Mouse (Mus musculus): ENCODE data around the gene Rpl31. TPM values are rescaled to one million over a fixed set of nuclear protein-coding genes. Genes with fewer than 3 reads are reported as not detected.

Gene Rpl31
- total RNA-seq, 2 experiments from 2014 or later = 283 to 2,377 TPM

- no peak for ATAC-seq (replicated peaks; ENCODE audit: poor library complexity, severe bottlenecking)
Measured at GRCm38 (mm10) chr1:39362515-39362893, 5.1 kb upstream of the Rpl31 start.

DNA sequence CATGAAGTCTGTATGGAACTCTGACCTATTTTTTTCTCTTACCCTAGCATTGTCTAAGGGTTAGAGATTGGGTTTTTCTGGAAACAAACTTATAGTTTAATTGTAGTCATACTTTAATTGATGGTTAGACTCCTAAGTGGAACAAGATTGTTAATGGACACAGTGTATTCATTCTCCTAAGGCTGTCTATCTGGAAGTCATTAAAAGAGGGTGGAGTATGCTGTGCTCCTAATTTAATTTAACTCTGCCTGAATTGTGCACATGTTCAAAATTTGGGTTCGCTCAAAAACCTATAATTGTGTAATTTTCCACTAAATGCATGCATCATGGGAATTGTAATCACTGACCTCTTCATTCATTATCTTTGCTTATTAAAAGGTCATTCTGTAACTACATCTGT lies 2.1 kb upstream of the Rpl31 start:
- no peak for ATAC-seq (replicated peaks; ENCODE audit: poor library complexity, severe bottlenecking)

DNA sequence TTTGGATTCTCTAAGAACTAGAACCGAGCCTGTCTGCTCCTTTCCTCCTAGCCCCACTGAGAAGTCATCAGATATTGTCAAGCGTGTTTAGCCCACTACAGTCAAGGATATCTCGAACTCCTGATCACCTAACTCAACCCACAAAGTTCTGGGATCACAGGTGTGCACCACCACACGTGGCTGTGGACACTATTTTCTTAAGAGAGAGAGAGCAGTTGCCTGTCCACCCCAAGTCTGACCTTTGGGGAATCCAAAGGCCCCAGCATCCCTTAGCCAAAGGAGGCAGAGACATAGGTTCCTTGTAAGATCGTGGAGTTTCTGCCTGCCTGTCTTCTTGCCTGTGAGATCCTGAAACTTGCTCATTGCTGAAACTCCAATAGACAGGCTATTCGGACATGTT lies 597 bp upstream of the Rpl31 start:
- no peak for ATAC-seq (replicated peaks; ENCODE audit: poor library complexity, severe bottlenecking)

GRCm38 (mm10) chr1:39368267-39368841 lies 712 bp downstream of the Rpl31 start:
- no peak for ATAC-seq (replicated peaks; ENCODE audit: poor library complexity, severe bottlenecking)

- ATAC-seq (replicated peaks; ENCODE audit: poor library complexity, severe bottlenecking) = no peak
Measured at GRCm38 (mm10) chr1:39370431-39370830, 2.8 kb downstream of the Rpl31 start.

DNA sequence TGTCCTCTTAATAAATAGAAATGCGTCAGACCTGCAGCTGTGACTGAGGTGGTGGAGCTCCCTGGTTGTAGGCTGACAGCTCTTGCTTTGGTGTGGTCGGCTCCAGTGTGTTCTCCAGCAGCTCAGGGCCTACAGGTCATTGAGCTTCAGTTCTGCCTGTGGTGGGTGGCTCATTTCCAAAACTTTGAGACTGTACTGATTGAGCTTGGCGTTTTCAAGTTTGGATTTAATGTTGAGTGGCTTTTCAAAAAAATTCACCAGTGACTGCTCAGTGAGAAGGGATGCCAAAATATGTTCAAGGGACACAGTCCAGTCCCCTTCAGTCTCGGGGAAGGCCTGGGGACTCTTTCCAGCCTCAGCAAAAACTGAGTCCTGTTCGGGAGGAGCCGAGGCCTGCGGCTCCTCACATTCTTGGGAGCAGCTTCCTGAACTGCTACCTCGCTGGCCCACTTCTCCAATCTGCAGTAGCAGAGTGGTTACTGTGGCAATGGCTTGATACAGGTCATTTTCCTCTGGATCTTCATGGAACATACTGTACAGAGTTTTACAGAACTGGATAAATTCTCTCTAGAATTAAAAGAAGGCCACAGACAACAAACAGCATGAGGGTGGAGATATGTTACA lies 4.7 kb downstream of the Rpl31 start:
- ATAC-seq (replicated peaks; ENCODE audit: poor library complexity, severe bottlenecking) = no peak

GRCm38 (mm10) chr1:39373378-39373777 lies 5.7 kb downstream of the Rpl31 start:
- ATAC-seq (replicated peaks; ENCODE audit: poor library complexity, severe bottlenecking) = no peak

GRCm38 (mm10) chr1:39374231-39374809 lies 6.7 kb downstream of the Rpl31 start:
- no peak for ATAC-seq (replicated peaks; ENCODE audit: poor library complexity, severe bottlenecking)

- ATAC-seq (replicated peaks; ENCODE audit: poor library complexity, severe bottlenecking) = no peak
Measured at GRCm38 (mm10) chr1:39376121-39376520, 8.5 kb downstream of the Rpl31 start.

GRCm38 (mm10) chr1:39376726-39377240 lies 9.1 kb downstream of the Rpl31 start:
- no peak for ATAC-seq (replicated peaks; ENCODE audit: poor library complexity, severe bottlenecking)

GRCm38 (mm10) chr1:39378540-39378939 lies 10.9 kb downstream of the Rpl31 start:
- ATAC-seq (replicated peaks; ENCODE audit: poor library complexity, severe bottlenecking) = no peak

GRCm38 (mm10) chr1:39379021-39379420 lies 11.4 kb downstream of the Rpl31 start:
- ATAC-seq (replicated peaks; ENCODE audit: poor library complexity, severe bottlenecking) = no peak

GRCm38 (mm10) chr1:39381017-39381416 lies 13.4 kb downstream of the Rpl31 start:
- peak; percentile 45 for ATAC-seq (replicated peaks; ENCODE audit: poor library complexity, severe bottlenecking)

- peak; percentile 54 for ATAC-seq (replicated peaks; ENCODE audit: poor library complexity, severe bottlenecking)
Measured at GRCm38 (mm10) chr1:39384914-39385313, 17.3 kb downstream of the Rpl31 start.

DNA sequence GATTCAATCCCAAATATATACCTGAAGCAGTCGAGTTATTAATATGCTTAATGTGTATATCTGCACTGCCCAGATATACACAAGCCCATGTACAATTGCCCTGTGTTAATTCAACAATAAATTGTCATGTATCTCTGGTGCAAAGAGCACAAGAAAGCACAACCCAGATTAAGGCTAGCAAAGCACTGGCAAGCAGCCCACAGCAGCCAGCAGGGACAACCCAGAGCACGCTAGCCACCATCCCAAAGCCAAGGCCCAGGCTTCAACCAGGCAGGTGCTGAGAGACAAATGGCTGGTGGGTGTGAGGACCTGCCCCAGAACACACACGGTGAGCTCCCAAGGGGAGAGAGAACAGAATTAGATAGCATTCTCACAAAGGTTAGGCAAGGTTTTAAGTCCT lies 18.8 kb downstream of the Rpl31 start:
- ATAC-seq (replicated peaks; ENCODE audit: poor library complexity, severe bottlenecking) = no peak

DNA sequence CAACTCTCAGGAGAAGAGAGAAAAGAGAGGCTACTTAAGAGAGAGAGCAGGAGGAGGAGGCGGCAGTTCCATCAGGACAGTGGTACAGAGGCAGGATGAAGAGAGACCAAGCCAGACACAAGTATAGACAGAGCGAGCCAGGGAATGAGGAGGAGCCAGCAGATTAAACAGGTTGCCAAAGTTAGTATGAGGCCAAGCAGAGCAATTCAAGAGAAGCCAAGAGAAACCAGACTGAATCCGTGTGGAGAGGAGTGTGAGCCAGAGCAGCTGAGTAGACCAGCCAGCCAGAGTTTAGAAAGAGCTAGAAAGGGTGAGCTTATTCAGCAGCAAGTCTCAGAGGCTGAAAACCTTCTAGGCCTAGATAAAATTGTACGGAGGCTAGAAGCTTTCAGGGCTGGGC lies 19.9 kb downstream of the Rpl31 start:
- no peak for ATAC-seq (replicated peaks; ENCODE audit: poor library complexity, severe bottlenecking)

GRCm38 (mm10) chr1:39388163-39388562 lies 20.5 kb downstream of the Rpl31 start:
- no peak for ATAC-seq (replicated peaks; ENCODE audit: poor library complexity, severe bottlenecking)

DNA sequence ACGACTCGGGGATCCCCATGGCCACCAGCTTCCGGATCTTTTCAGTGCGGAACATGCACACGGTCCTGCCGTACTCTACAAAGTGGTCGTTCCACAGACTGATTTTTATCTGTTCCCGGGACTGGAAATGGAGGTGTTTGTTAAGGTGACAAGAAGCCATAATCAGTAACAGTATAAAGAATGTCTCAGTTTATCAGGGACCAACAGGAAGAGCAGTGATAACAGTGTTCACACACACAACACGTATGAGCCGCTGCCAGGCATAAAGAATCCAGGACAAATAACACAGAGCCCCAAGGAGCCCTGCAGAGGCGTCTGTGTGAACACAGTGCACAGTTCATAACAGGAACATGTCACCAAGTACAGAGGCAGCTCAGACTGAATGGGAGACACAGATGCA lies 21.7 kb downstream of the Rpl31 start:
- no peak for ATAC-seq (replicated peaks; ENCODE audit: poor library complexity, severe bottlenecking)

GRCm38 (mm10) chr1:39391652-39392051 lies 24.0 kb downstream of the Rpl31 start:
- no peak for ATAC-seq (replicated peaks; ENCODE audit: poor library complexity, severe bottlenecking)

DNA sequence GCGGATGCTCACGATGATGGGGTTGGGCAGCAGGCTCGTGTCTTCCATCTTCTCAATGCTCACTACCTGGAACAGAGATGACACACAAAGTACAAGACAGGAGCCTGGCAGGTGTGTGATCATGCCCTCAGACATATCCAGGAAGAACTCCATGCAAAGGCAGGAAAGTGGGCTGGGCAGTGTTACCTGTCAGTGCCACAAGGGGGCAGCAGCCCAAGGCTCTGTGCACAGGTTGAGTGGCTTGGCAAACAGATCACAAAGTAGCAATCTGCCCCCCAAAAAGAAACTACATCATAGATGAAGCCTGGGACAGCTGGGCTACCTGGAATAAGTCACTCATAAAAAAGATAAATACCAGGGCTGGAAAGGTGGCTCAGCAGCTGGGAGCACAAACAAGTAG lies 24.5 kb downstream of the Rpl31 start:
- ATAC-seq (replicated peaks; ENCODE audit: poor library complexity, severe bottlenecking) = peak; percentile 64

DNA sequence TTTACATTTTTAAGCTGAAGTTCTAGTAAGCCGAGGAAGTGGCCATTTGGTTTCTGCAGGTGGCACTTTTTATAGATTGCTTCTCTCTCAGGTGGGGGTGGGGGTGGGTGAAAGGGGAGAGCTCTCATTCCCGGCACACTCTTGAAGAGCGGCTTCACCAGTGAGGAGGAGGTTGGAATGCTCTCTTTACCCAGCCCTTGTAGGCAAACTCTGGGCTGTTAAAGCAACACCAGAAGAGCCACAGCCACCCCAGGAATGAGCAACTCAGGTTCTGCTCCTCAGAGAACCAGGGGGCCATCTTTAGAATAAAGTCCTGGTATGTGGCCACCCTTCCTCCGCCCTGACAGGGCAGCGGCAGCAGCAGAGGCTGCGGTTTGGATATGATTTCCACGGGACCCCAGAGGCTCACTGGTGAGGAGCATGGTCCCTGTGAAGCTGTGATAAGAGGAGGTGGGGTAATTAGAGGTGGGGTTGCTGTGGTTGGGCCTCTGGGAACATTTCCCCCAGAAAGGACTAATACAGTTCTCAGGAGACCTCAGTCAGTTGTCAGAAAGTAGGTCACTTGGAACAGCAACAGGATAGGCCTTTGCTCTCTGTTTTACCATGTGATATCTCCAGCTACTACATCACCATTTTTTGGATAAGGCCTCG lies 25.7 kb downstream of the Rpl31 start:
- ATAC-seq (replicated peaks; ENCODE audit: poor library complexity, severe bottlenecking) = no peak

Measured in granulocyte monocyte progenitor cell, adult 5-6 weeks (primary cell).